Mouse (Mus musculus): Measurements from ENCODE around the gene Prdm10.
A peak's percentile ranks its signal among the peaks of the same experiment; 100 is the strongest.

Gene Prdm10

DNA sequence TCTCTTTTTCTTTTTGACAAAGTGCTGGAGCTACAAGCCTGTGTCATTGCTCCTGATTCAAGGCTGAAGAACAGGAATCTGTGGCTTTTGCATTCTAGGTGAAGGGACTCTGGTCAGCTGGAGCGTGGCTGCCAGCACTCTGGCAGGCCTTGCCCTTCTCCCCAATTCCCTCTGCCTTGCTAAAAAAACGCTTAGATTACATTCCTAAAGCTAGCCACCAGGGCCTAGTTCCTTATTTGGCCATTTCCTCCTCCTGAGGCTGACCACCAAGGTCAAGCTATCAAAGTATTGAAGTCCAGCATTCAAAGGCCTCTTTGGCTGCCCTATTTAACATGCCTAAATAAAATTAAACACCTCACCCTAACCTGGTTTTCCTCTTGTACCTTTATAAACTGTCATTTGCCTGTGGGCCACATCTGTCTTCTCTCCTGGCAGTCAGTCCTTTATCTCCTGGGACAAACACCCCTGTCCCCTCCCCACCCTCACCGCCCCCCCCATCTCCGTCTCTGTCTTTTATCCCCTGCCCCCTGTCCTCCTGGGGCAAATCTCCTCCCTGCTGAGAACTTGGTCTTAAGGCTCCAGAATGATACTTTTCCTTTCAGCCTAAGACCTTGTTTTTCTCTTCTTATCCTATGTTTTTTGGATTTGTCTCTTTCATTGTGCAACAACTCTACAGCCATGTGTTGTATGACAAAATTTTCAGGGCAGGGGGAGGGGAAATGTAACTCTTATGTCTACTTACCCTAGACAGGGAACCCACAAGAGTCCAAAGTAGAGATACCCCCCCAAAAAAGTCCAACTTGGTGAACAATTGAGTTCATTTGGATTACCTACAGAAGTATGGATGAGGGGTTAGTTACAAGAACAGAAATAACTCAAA is 17.9 kb upstream of the Prdm10 start:
- peak; percentile 12 for DNase-seq (ENCODE audit: extremely low spot score)

DNA sequence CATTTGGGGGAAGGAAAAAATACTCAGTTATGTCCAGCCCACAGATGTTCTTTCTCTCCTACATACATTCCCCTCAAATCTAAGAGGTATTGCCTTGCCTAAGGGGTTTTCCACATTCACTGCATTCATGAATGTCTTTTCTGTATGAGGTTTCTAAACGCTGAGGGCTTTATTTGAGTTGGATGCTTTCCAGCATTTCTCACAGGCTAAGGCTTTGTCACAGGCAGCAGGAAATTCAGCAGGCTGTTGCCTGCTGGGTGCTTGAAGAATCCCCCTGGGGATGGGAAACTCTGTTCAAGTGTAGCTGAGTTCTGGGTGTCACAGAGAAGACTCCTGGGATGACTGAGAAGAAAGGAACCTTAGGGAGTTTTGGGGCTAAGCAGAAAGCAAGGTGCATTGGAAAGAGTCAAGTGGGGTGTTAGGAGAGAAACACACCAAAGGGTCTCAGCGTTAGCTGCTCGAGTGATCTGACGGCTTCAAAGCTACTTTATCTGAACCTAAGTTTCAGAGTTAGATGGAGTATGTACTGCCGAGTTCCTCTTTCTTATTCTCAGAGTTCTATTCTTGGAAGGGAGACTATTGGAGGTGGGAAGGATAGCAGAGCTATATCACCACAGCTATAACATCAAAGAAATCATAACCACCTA is 14.2 kb upstream of the Prdm10 start:
- DNase-seq (ENCODE audit: extremely low spot score) = no peak

GRCm38 (mm10) chr9:31271221-31272015 is 8.9 kb upstream of the Prdm10 start:
- DNase-seq (ENCODE audit: extremely low spot score) = no peak

DNA sequence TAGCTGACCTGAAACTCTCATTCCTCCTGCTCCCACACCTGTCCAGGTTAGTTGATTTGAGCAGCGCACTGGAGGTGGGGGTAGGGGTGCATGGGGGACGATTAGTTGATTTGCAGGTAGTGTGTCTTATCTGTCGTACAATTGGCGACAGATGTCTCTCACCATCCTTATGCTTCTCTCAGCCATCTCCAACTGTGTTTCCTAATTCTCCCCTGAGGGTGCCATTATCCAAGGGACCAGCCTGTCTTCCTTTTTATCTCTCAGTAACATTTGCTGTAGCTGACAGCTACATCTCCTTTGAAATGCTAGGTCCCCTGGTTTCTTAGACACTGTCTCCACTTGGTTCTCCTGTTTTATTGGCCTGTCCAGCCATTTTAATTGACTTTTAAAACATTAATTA is 8.2 kb upstream of the Prdm10 start:
- DNase-seq (ENCODE audit: extremely low spot score) = no peak

GRCm38 (mm10) chr9:31278651-31279050 is 1.7 kb upstream of the Prdm10 start:
- DNase-seq (ENCODE audit: extremely low spot score) = no peak

- no peak for DNase-seq (ENCODE audit: extremely low spot score)
Measured at GRCm38 (mm10) chr9:31279306-31279705, 1.0 kb upstream of the Prdm10 start.

- peak; percentile 91 for DNase-seq (ENCODE audit: extremely low spot score)
Measured at GRCm38 (mm10) chr9:31279885-31280365, 413 bp upstream of the Prdm10 start.

DNA sequence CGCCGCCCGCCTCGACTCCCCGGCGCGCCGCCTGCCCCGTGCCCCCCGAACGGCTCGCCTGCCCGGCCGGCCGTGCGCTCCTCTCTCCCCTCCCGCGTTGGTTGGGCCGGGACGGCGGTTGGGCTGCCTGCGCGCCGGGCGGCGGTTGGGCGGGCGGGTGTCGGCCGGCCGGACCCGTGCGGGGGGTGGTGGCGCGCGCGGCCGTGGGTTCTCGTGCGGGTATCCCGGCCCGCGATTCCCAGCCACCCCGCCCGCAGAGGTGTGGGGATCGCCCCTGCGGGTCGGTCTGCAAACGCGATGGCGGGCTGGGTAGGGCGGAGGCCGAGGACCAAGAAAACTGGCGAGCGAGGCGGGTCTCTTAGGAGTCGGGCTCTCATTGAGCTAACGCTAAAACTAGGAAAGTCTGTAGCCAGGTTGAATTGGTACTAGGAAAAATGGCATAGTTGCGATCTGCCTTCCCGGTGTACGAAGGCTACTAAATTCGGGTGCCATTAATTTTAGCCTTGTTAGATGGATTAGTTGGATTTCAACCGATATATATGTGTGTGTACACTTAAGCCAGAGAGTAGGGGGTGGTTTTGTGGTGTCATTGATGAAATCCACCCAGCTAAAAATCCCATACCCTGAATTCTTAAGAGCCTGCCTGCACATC is 799 bp downstream of the Prdm10 start:
- no peak for DNase-seq (ENCODE audit: extremely low spot score)

GRCm38 (mm10) chr9:31281663-31282015 is 1.3 kb downstream of the Prdm10 start:
- peak; percentile 66 for DNase-seq (ENCODE audit: extremely low spot score)

- peak; percentile 21 for DNase-seq (ENCODE audit: extremely low spot score)
Measured at GRCm38 (mm10) chr9:31282536-31282935, 2.2 kb downstream of the Prdm10 start.

DNA sequence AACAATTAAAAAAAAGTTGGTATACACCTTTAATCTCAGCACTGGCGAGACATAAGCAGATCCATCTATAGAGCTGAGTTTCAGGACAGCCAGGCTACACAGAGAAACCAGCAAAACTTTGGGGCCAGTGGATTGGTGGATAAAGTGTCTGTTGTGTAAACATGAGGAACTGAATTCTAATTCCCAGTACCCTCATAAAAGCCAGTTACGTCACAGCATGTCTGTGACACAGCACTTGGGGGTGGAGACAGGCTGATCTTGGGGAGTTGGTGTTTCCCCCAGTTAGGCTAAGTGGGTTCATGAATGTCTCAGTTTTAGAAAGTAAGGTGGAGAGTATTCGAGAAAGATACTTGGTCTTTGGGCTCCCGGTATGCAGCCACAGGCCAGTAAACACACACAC is 2.7 kb downstream of the Prdm10 start:
- DNase-seq (ENCODE audit: extremely low spot score) = no peak

DNA sequence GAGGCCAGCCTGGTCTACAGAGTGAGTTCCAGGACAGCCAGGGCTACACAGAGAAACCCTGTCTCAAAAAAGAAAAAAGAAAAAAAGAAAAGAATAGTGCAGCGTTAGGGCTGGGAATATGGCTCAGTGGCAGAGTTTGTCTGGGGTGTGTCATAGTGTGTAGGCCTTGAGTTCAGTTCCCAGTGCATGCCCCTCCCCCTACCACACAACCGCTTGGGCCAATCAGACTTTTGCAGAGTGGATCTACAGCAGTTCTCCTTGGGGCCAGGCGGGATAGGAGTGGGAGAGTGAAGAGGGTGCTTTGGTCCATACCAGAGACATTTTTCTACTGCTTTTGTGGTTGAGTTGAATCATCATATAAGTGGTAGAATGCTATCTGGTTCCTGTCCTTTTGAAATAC is 3.6 kb downstream of the Prdm10 start:
- no peak for DNase-seq (ENCODE audit: extremely low spot score)

- no peak for DNase-seq (ENCODE audit: extremely low spot score)
Measured at GRCm38 (mm10) chr9:31290201-31290862, 10.0 kb downstream of the Prdm10 start.

DNA sequence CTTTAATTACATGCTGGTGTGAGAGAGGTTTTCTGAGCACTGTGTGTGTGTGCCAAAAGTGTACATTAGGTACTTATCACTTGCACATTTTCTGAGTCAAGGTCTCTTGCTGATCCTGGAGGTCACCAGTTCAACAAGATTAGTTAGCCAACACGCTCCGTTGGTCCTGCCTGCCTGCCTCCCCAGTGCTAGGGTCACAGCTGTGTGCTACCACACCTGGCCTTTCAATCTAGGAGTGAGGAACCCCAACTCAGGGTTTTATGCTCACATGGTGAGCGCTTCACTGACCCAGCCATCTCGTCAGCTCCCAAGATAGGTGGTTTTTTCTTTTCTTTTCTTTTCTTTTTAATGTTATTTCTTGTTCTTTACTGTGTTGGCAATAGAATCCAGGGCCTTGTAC is 11.6 kb downstream of the Prdm10 start:
- no peak for DNase-seq (ENCODE audit: extremely low spot score)

DNA sequence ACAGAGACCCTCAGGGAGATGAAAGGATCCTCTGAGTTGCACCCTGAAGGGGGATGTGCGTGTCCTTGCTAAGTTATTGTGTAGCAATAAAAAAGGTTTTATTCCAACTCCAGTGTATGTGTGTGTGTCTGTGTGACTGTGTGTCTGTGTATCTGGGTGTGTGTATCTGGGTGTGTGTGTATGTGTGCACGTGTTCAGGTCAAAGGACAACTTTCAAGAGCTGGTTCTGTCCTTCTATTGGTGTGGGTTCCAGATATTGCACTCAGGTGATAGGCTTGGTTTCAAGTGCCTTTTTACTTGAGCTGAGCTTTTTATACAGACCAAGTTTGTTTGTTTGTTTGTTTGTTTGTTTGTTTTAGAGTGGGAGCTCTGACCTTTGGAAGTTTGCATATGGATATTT is 12.9 kb downstream of the Prdm10 start:
- DNase-seq (ENCODE audit: extremely low spot score) = no peak

DNA sequence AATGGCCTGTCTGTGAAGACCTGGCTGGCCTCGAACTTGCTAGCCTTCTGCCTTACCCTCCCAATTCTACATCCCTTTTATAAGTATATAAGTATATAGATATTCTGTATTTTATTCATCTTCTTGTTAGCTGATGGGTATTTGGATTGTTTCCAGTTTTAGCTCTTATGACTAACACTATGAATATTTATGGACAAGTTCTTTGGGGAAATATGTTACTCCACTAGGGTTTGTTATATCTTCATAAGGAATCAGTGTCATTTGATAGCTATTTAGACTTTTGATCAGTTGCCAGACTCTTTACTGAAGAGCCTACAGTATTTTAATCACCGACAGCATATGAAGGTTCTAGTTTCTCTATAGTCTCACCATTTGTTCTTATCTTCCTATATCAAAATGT is 15.0 kb downstream of the Prdm10 start:
- DNase-seq (ENCODE audit: extremely low spot score) = no peak

GRCm38 (mm10) chr9:31296293-31296692 is 16.0 kb downstream of the Prdm10 start:
- DNase-seq (ENCODE audit: extremely low spot score) = no peak

DNA sequence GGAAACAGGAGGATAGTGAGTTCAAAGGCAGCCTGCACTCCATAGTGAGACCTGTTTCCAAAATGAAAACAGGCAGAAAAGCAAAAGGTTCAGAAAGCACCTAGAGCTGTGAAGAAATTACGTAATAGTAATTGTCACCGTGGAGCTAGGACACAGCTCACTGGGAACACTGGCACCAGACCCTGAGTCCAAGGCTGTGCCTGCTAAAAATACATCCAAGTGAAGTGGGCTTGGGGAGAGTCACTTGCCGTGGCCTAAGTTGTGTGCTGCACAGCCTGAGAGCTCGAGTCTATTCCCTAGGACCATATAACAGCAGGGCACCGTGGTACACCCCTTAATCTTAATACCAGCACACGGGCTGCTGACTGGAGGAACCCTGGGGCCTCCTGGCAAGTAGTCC is 18.4 kb downstream of the Prdm10 start:
- no peak for DNase-seq (ENCODE audit: extremely low spot score)

GRCm38 (mm10) chr9:31300525-31300924 is 20.2 kb downstream of the Prdm10 start:
- DNase-seq (ENCODE audit: extremely low spot score) = no peak

GRCm38 (mm10) chr9:31301107-31301506 is 20.8 kb downstream of the Prdm10 start:
- DNase-seq (ENCODE audit: extremely low spot score) = no peak
